Mouse (Mus musculus): ENCODE data around the gene Kcnd2. TPM values are rescaled to one million over a fixed set of nuclear protein-coding genes. Genes with fewer than 3 reads are reported as not detected.
A peak's percentile ranks its signal among the peaks of the same experiment; 100 is the strongest.

Kcnd2 gene
- polyA plus RNA-seq, 1 experiment from 2014 or later, result 2.8 TPM

GRCm38 (mm10) chr6:21767787-21768221, 552.5 kb downstream of the Kcnd2 start:
- 79% methylated on average over 12 of the region's 12 CpGs for WGBS
- no peak overlapping the region for H3K9ac ChIP-seq (ENCODE audit: low read length)
- H3K27me3 ChIP-seq (ENCODE audit: control insufficient read depth, insufficient read depth, low read length), result no peaks in the 10 kb centered on the region
- H3K36me3 ChIP-seq (ENCODE audit: control insufficient read depth, insufficient read depth, low read length), result peaks cover 8% of the 10 kb centered on the region
- no peak overlapping the region for H3K4me2 ChIP-seq (ENCODE audit: low read length)
- ATAC-seq (ENCODE audit: insufficient number of reproducible peaks, insufficient read depth, low FRiP score, low read depth), result no peak
- no peaks in the 10 kb centered on the region for H3K9me3 ChIP-seq (ENCODE audit: control insufficient read depth, low read length)
- H3K4me1 ChIP-seq (ENCODE audit: control insufficient read depth in 2 of 2, insufficient read depth in 2 of 2, low read length in 2 of 2), result peaks cover 0 to 2% of the 10 kb centered on the region in 2 experiments; a peak in 1 of 4 replicates
- no peak overlapping the region for H3K4me3 ChIP-seq (ENCODE audit: control insufficient read depth in 1 of 2, insufficient read depth in 1 of 2, low read depth in 1 of 2, low read length in 2 of 2)
- H3K27ac ChIP-seq (replicated peaks in 1 of 2; ENCODE audit: control insufficient read depth in 1 of 2, insufficient read depth in 1 of 2, low read depth in 2 of 2, low read length in 2 of 2), result no peak overlapping the region

- no peak overlapping the region for H3K4me2 ChIP-seq (ENCODE audit: low read length)
- H3K36me3 ChIP-seq (ENCODE audit: control insufficient read depth, insufficient read depth, low read length), result peaks cover 9% of the 10 kb centered on the region
- H3K27ac ChIP-seq (replicated peaks in 1 of 2; ENCODE audit: control insufficient read depth in 1 of 2, insufficient read depth in 1 of 2, low read depth in 2 of 2, low read length in 2 of 2), result 0 out of 4 replicates have a peak overlapping the region, but pooled peaks of 1 of the 2 experiments have one; percentile 37
- 72% methylated on average over 9 of the region's 9 CpGs for WGBS
- ATAC-seq (ENCODE audit: insufficient number of reproducible peaks, insufficient read depth, low FRiP score, low read depth), result no peak
- peaks cover 0 to 2% of the 10 kb centered on the region in 2 experiments; a peak in 1 of 4 replicates for H3K4me1 ChIP-seq (ENCODE audit: control insufficient read depth in 2 of 2, insufficient read depth in 2 of 2, low read length in 2 of 2)
- no peaks in the 10 kb centered on the region for H3K9me3 ChIP-seq (ENCODE audit: control insufficient read depth, low read length)
- H3K27me3 ChIP-seq (ENCODE audit: control insufficient read depth, insufficient read depth, low read length), result no peaks in the 10 kb centered on the region
- no peak overlapping the region for H3K4me3 ChIP-seq (ENCODE audit: control insufficient read depth in 1 of 2, insufficient read depth in 1 of 2, low read depth in 1 of 2, low read length in 2 of 2)
- H3K9ac ChIP-seq (ENCODE audit: low read length), result no peak overlapping the region
These were observed 553.6 kb downstream of the Kcnd2 start for GRCm38 (mm10) chr6:21768745-21769446.

GRCm38 (mm10) chr6:21769447-21769809, 554.1 kb downstream of the Kcnd2 start:
- Histone ChIP-seq H3K9ac (ENCODE audit: low read length) (no peak overlapping the region), H3K27ac (replicated peaks in 1 of 2; ENCODE audit: control insufficient read depth in 1 of 2, insufficient read depth in 1 of 2, low read depth in 2 of 2, low read length in 2 of 2) (no peak overlapping the region), H3K27me3 (ENCODE audit: control insufficient read depth, insufficient read depth, low read length) (no peaks in the 10 kb centered on the region), H3K36me3 (ENCODE audit: control insufficient read depth, insufficient read depth, low read length) (peaks cover 9% of the 10 kb centered on the region), H3K4me2 (ENCODE audit: low read length) (no peak overlapping the region), H3K4me1 (ENCODE audit: control insufficient read depth in 2 of 2, insufficient read depth in 2 of 2, low read length in 2 of 2) (peaks cover 0 to 2% of the 10 kb centered on the region in 2 experiments; a peak in 1 of 4 replicates), H3K4me3 (ENCODE audit: control insufficient read depth in 1 of 2, insufficient read depth in 1 of 2, low read depth in 1 of 2, low read length in 2 of 2) (no peak overlapping the region), H3K9me3 (ENCODE audit: control insufficient read depth, low read length) (no peaks in the 10 kb centered on the region)
- WGBS, result 90% methylated on average over 1 of the region's 1 CpGs
- no peak for ATAC-seq (ENCODE audit: insufficient number of reproducible peaks, insufficient read depth, low FRiP score, low read depth)

GRCm38 (mm10) chr6:21774213-21774916, 559.1 kb downstream of the Kcnd2 start:
- no peak for ATAC-seq (ENCODE audit: insufficient number of reproducible peaks, insufficient read depth, low FRiP score, low read depth)
- WGBS, result 77% methylated on average over 7 of the region's 7 CpGs
- peaks cover 13% of the 10 kb centered on the region for H3K36me3 ChIP-seq (ENCODE audit: control insufficient read depth, insufficient read depth, low read length)
- H3K4me2 ChIP-seq (ENCODE audit: low read length), result no peak overlapping the region
- no peaks in the 10 kb centered on the region for H3K9me3 ChIP-seq (ENCODE audit: control insufficient read depth, low read length)
- H3K4me1 ChIP-seq (ENCODE audit: control insufficient read depth in 2 of 2, insufficient read depth in 2 of 2, low read length in 2 of 2), result no peaks in the 10 kb centered on the region
- H3K27me3 ChIP-seq (ENCODE audit: control insufficient read depth, insufficient read depth, low read length), result no peaks in the 10 kb centered on the region
- no peak overlapping the region for H3K4me3 ChIP-seq (ENCODE audit: control insufficient read depth in 1 of 2, insufficient read depth in 1 of 2, low read depth in 1 of 2, low read length in 2 of 2)
- no peak overlapping the region for H3K27ac ChIP-seq (replicated peaks in 1 of 2; ENCODE audit: control insufficient read depth in 1 of 2, insufficient read depth in 1 of 2, low read depth in 2 of 2, low read length in 2 of 2)
- no peak overlapping the region for H3K9ac ChIP-seq (ENCODE audit: low read length)
